Mouse (Mus musculus): Measurements from ENCODE around the gene Hist1h2bh. TPM values are rescaled to one million over a fixed set of nuclear protein-coding genes. Genes with fewer than 3 reads are reported as not detected.
A peak's percentile ranks its signal among the peaks of the same experiment; 100 is the strongest.
"Not testable (repeated sequence)": the region's sequence is repeated elsewhere in the genome, so short reads cannot be mapped to it uniquely, and the experiment has no call there.

Gene Hist1h2bh
- polyA plus RNA-seq, 1 experiment from 2014 or later: not detected

DNA sequence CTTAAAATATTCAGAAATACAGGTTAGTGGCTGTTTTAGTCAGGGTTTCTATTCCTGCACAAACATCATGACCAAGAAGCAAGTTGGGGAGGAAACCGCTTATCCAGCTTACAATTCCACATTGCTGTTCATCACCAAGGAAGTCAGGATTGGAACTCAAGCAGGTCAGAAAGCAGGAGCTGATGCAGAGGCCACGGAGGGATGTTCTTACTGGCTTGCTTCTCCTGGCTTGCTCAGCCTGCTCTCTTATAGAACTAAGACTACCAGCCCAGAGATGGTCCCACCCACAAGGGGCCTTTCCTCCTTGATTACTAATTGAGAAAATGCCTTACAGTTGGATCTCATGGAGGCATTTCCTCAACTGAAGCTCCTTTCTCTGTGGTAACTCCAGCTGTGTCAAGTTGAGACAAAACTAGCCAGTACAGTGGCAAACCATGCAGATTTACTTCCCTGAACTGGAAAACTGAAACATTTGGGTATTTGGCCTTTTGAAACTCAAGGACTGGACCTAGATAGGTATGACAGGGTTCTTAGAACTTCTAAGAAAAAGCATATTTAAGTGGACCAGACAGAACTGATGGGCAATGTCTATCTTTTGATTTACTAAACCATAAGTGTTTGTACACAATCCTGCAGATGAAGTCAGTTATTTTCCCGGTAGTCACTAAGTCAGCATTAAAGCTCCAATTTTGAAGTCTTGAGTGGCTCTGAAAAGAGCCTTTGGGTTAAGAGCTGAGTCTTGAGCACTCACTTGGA lies 789 bp downstream of the Hist1h2bh start:
- H3K9ac ChIP-seq: peak overlapping the region; percentile 56
- DNase-seq (ENCODE audit: low spot score); H3K9me3 ChIP-seq (ENCODE audit: control insufficient read depth, low read length); ATAC-seq (ENCODE audit: low FRiP score); H3K36me3 ChIP-seq (replicated peaks; ENCODE audit: control insufficient read depth, insufficient read depth); H3K27ac ChIP-seq; H3K4me1 ChIP-seq (replicated peaks; ENCODE audit: control insufficient read depth, insufficient read depth, low read length); H3K27me3 ChIP-seq (ENCODE audit: control insufficient read depth, insufficient read depth, low read length): not testable (repeated sequence)
- 6% methylated on average over 3 of the region's 3 CpGs for WGBS
- H3K4me2 ChIP-seq (replicated peaks): peak overlapping the region; percentile 82
- peak overlapping the region; percentile 44 for H3K4me3 ChIP-seq (replicated peaks; ENCODE audit: low read length)

- ATAC-seq (ENCODE audit: low FRiP score) (no peak), DNase-seq (ENCODE audit: low spot score) (no peak)
- no peak overlapping the region for H3K4me2 ChIP-seq (replicated peaks)
- H3K36me3 ChIP-seq (replicated peaks; ENCODE audit: control insufficient read depth, insufficient read depth): no peaks in the 10 kb centered on the region
- 0 out of 2 replicates have a peak, but pooled peaks cover 6% of the 10 kb centered on the region for H3K4me1 ChIP-seq (replicated peaks; ENCODE audit: control insufficient read depth, insufficient read depth, low read length)
- no peak overlapping the region for H3K27ac ChIP-seq
- H3K27me3 ChIP-seq (ENCODE audit: control insufficient read depth, insufficient read depth, low read length): no peaks in the 10 kb centered on the region
- no peak overlapping the region for H3K4me3 ChIP-seq (replicated peaks; ENCODE audit: low read length)
- H3K9ac ChIP-seq: no peak overlapping the region
- no peaks in the 10 kb centered on the region for H3K9me3 ChIP-seq (ENCODE audit: control insufficient read depth, low read length)
- 87% methylated on average over 3 of the region's 3 CpGs for WGBS
Measured at GRCm38 (mm10) chr13:23541497-23541896, 1.7 kb downstream of the Hist1h2bh start.

DNA sequence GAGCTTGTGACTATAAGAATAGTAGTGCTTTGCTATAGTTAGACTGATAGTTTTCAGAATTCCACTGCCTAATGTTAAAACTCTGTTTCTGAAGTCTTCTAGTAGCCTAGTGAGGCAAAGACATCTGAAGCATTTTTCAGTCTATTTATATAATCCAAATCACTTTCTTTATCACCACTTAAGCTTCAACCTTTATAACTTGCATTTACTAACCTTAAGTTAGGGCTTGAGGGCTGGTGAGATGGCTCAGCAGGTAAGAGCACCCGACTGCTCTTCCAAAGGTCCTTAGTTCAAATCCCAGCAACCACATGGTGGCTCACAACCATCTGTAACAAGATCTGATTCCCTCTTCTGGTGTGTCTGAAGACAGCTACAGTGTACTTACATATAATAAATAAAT lies 3.4 kb downstream of the Hist1h2bh start:
- DNase-seq (ENCODE audit: low spot score); H3K36me3 ChIP-seq (replicated peaks; ENCODE audit: control insufficient read depth, insufficient read depth); H3K4me2 ChIP-seq (replicated peaks); H3K4me3 ChIP-seq (replicated peaks; ENCODE audit: low read length); H3K4me1 ChIP-seq (replicated peaks; ENCODE audit: control insufficient read depth, insufficient read depth, low read length); H3K9me3 ChIP-seq (ENCODE audit: control insufficient read depth, low read length); H3K9ac ChIP-seq; H3K27ac ChIP-seq; ATAC-seq (ENCODE audit: low FRiP score); H3K27me3 ChIP-seq (ENCODE audit: control insufficient read depth, insufficient read depth, low read length): not testable (repeated sequence)
- 78% methylated on average over 1 of the region's 1 CpGs for WGBS

- DNase-seq (ENCODE audit: low spot score) (no peak), ATAC-seq (ENCODE audit: low FRiP score) (no peak)
- H3K4me3 ChIP-seq (replicated peaks; ENCODE audit: low read length): no peak overlapping the region
- H3K36me3 ChIP-seq (replicated peaks; ENCODE audit: control insufficient read depth, insufficient read depth): no peaks in the 10 kb centered on the region
- 77% methylated on average over 5 of the region's 5 CpGs for WGBS
- peaks cover 11% of the 10 kb centered on the region for H3K4me1 ChIP-seq (replicated peaks; ENCODE audit: control insufficient read depth, insufficient read depth, low read length)
- H3K27ac ChIP-seq: no peak overlapping the region
- no peak overlapping the region for H3K9ac ChIP-seq
- H3K4me2 ChIP-seq (replicated peaks): no peak overlapping the region
- H3K27me3 ChIP-seq (ENCODE audit: control insufficient read depth, insufficient read depth, low read length): no peaks in the 10 kb centered on the region
- H3K9me3 ChIP-seq (ENCODE audit: control insufficient read depth, low read length): no peaks in the 10 kb centered on the region
Measured at GRCm38 (mm10) chr13:23538249-23538648, 4.9 kb downstream of the Hist1h2bh start.

DNA sequence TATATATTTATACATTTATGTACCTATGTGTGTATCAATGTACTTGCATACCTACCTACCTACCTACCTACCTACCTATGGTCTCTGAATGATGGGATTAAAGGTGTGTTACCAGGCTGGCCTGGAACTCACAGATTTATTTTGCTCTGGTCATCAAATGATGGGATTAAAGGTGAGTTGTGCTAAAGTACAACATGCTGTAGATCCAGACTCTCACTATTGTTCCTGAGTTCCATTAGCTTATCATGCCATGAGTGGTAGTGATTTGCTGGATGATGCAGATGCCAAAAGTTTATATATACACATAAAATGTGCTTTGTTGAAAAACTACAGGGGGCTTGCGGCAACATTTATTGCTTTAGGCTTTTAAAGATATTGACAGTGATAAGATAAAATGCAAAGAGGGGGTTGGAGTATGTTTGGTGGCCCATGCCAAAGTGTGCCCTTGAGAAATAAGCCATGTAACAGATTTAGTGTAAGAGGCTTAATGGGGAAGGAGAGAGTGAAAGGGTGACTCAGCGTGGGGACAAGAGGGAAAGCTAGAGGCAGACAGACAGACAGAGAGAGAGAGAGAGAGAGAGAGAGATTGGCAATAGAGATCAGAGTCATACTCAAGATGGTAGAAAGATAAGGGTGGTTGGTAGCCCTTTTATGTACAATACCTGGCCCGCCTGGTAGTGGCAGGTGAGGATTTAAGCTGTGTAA lies 6.0 kb downstream of the Hist1h2bh start:
- ATAC-seq (ENCODE audit: low FRiP score) (no peak), DNase-seq (ENCODE audit: low spot score) (no peak)
- Histone ChIP-seq H3K27me3 (ENCODE audit: control insufficient read depth, insufficient read depth, low read length) (no peaks in the 10 kb centered on the region), H3K9ac (no peak overlapping the region), H3K9me3 (ENCODE audit: control insufficient read depth, low read length) (no peaks in the 10 kb centered on the region), H3K4me1 (replicated peaks; ENCODE audit: control insufficient read depth, insufficient read depth, low read length) (peaks cover 19% of the 10 kb centered on the region), H3K4me3 (replicated peaks; ENCODE audit: low read length) (no peak overlapping the region), H3K27ac (no peak overlapping the region), H3K4me2 (replicated peaks) (peak overlapping the region; percentile 55), H3K36me3 (replicated peaks; ENCODE audit: control insufficient read depth, insufficient read depth) (no peaks in the 10 kb centered on the region)
- 79% methylated on average over 3 of the region's 3 CpGs for WGBS

DNA sequence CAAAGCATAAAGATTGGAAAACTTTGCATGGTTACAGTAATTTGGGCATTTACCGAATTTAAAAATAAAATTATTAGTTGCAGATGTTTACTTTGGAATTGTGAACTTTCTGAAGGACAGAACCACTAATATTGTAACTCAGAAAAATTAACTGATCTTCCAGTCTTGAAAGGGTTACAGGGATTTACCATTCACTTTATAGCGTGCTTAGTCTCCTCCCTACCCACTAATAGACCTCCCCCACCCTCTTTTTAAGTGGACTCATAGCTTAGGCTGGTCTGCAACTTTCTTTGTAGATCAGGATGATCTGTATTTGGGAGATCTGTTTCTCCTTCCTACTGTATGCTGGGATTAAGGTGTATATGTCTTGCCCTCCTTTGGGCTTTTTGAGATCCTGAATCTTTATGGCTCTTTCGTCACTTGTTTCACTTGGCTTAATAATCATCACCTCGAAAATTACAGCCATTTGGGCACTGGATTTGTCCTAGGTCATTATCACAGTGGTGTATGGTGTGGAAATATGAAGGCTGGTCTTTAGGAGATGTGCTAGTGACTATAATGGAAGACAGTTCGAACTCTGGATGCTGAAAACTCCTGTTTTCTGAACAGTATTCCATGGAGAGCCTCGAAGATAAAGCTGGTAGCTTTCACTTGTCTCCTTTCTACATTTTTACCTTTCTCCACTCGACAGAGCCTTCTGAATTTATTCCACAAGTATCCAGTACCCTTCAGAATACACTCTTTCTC lies 6.9 kb downstream of the Hist1h2bh start:
- WGBS: 26% methylated on average over 7 of the region's 7 CpGs
- Histone ChIP-seq H3K27me3 (ENCODE audit: control insufficient read depth, insufficient read depth, low read length) (no peaks in the 10 kb centered on the region), H3K4me2 (replicated peaks) (peak overlapping the region; percentile 55), H3K36me3 (replicated peaks; ENCODE audit: control insufficient read depth, insufficient read depth) (no peaks in the 10 kb centered on the region), H3K9me3 (ENCODE audit: control insufficient read depth, low read length) (no peaks in the 10 kb centered on the region), H3K4me3 (replicated peaks; ENCODE audit: low read length) (peak overlapping the region; percentile 35), H3K27ac (no peak overlapping the region), H3K4me1 (replicated peaks; ENCODE audit: control insufficient read depth, insufficient read depth, low read length) (peaks cover 22% of the 10 kb centered on the region), H3K9ac (no peak overlapping the region)
- ATAC-seq (ENCODE audit: low FRiP score): no peak
- no peak for DNase-seq (ENCODE audit: low spot score)

DNA sequence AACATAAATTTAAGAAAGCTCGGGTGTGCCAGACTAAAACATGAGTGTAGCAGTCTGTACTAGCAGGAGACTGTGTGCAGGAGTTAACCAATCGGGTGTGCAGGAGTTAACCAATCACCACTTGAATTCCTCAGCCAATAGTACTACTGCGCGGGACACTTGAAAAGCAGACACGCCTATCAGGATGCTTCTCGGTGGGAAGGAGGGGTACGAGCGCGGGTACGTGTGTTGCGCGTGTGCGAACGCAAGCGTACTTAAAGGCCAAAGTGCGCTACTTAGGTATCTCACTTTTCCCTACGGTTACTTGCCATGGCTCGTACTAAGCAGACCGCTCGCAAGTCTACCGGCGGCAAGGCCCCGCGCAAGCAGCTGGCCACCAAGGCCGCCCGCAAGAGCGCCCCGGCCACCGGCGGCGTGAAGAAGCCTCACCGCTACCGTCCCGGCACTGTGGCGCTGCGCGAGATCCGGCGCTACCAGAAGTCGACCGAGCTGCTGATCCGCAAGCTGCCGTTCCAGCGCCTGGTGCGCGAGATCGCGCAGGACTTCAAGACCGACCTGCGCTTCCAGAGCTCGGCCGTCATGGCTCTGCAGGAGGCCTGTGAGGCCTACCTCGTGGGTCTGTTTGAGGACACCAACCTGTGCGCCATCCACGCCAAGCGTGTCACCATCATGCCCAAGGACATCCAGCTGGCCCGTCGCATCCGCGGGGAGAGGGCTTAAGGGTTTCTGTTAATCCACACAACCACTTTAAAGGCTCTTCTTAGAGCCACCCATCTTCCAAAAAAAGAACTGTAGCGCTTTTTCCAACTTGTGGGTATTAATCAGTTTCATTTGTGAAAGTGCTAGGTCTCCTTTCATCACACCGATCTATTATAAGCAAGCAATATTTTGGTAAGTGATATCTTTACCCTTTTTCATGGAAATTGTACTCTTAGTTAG lies 7.8 kb downstream of the Hist1h2bh start, which contains the start of gene Hist1h3g:
Hist1h3g (plus strand) TSS at position 286 of the 939 bp plus-strand sequence.
- WGBS: under 1% methylated on average over 36 of the region's 62 CpGs
- Histone ChIP-seq H3K4me2 (replicated peaks) (peak within 1 kb of the TSS; percentile 55), H3K4me1 (replicated peaks; ENCODE audit: control insufficient read depth, insufficient read depth, low read length) (peaks cover 22% of the 10 kb centered on the region), H3K9ac (peak within 1 kb of the TSS; percentile 36), H3K4me3 (replicated peaks; ENCODE audit: low read length) (peak within 1 kb of the TSS; percentile 35), H3K27ac (peak within 1 kb of the TSS; percentile 71)
- H3K36me3 ChIP-seq (replicated peaks; ENCODE audit: control insufficient read depth, insufficient read depth); H3K27me3 ChIP-seq (ENCODE audit: control insufficient read depth, insufficient read depth, low read length); H3K9me3 ChIP-seq (ENCODE audit: control insufficient read depth, low read length): not testable (repeated sequence)
- peak; percentile 95 for DNase-seq (ENCODE audit: low spot score)
- ATAC-seq (ENCODE audit: low FRiP score): peak; percentile 92

DNA sequence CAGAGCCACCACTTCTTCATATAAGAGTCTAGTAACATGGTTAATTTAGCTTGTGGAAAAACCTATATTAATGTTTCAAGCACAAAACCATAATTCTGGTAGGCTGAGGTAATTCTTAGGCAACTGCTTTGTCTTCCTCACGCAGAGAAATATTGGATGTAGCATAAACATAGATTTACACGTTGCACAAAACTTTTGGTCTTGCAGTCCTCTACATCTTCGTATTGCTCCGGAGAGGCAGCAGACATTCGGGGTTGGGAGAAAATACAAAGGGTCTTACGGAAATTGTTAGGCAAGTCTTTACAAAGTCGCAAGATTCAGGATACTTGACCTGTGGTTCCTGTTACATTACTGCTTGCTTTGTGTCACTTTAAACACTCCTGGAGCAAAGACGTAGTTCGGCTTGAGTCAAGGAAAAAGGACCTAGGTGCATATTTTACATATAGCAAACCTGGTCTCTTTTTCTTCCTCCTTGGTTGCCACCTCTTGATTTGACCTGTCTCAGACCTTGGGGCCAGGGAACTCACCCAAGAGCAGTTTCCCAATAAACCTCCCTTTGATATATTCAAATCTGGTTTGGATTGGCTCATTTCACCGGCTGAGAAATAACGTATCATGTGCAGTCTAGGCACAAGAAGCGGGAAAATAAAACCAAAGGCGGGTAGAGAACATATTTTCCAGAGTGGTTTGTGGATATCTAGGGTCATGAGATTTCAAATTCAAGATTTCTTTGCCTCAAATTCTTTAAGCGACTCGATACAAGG lies 8.6 kb downstream of the Hist1h2bh start:
- peaks cover 27% of the 10 kb centered on the region for H3K4me1 ChIP-seq (replicated peaks; ENCODE audit: control insufficient read depth, insufficient read depth, low read length)
- WGBS: under 1% methylated on average over 15 of the region's 15 CpGs
- no peak for ATAC-seq (ENCODE audit: low FRiP score)
- peak overlapping the region; percentile 71 for H3K27ac ChIP-seq
- DNase-seq (ENCODE audit: low spot score): no peak
- H3K9me3 ChIP-seq (ENCODE audit: control insufficient read depth, low read length): no peaks in the 10 kb centered on the region
- peak overlapping the region; percentile 36 for H3K9ac ChIP-seq
- H3K27me3 ChIP-seq (ENCODE audit: control insufficient read depth, insufficient read depth, low read length): no peaks in the 10 kb centered on the region
- H3K36me3 ChIP-seq (replicated peaks; ENCODE audit: control insufficient read depth, insufficient read depth): no peaks in the 10 kb centered on the region
- H3K4me3 ChIP-seq (replicated peaks; ENCODE audit: low read length): peak overlapping the region; percentile 35
- H3K4me2 ChIP-seq (replicated peaks): peak overlapping the region; percentile 55
